Mouse (Mus musculus) macrophage (primary cell): ENCODE results near the gene Olfr1458. TPM values are rescaled to one million over a fixed set of nuclear protein-coding genes. Genes with fewer than 3 reads are reported as not detected.

Experiments
- H3K27ac ChIP-seq: fragments of 350-480 bp; formaldehyde crosslinking; 2 replicates; pipeline ENCODE4 v1.9.0; 2021
- H3K36me3 ChIP-seq: fragments of 350-480 bp; formaldehyde crosslinking; 2 replicates; pipeline ENCODE4 v1.9.0; 2021; ENCODE audit errors: inconsistent target
- H3K4me3 ChIP-seq: fragments of 350-480 bp; formaldehyde crosslinking; 2 replicates; pipeline ENCODE4 v1.9.0; 2021; ENCODE audit errors: inconsistent target
- H3K79me2 ChIP-seq: fragments of 350-480 bp; formaldehyde crosslinking; 2 replicates; pipeline ENCODE4 v1.9.0; 2021; ENCODE audit errors: inconsistent target
- WGBS: methylation state at CpG from one replicate; pipeline ENCODE4 v1.1.7; 2026; ENCODE audit warnings: inconsistent platforms; ENCODE audit not compliant: missing documents; 5-methylcytosine and 5-hydroxymethylcytosine counted together
- polyA plus RNA-seq: library from polyadenylated mRNA; stranded (reverse); fragments of 250-400 nt; gene quantifications from 3 replicates; pipeline ENCODE4 v1.2.4, GENCODE M21; 2018; ENCODE audit warnings: inconsistent platforms
- total RNA-seq, 78 experiments: library from RNA; depleted of rRNA; stranded (reverse); fragments of 250-400 nt; gene quantifications; 1 replicate in 9 of 78; 2 replicates in 24 of 78; 3 replicates in 43 of 78; 4 replicates in 2 of 78; pipeline ENCODE4 v1.2.4; 2018; ENCODE audit warnings: inconsistent platforms in 56 of 78

Gene Olfr1458
- not detected for total RNA-seq (2018; cell fraction: chromatin; rRNA removed)
- total RNA-seq (2018; cell fraction: cytosol; rRNA removed) = not detected
- not detected for total RNA-seq (2018; cell fraction: nucleus; rRNA removed)
- polyA plus RNA-seq = not detected in 3 replicates

- Histone ChIP-seq H3K79me2 (no peaks in the 10 kb centered on the region), H3K27ac (no peak within 1 kb of the TSS), H3K4me3 (no peak within 1 kb of the TSS), H3K36me3 (no peaks in the 10 kb centered on the region)
- WGBS = 93% methylated on average over 3 of the region's 3 CpGs
Observed at GRCm38 (mm10) chr19:13106675-13107074, at the start of gene Olfr1458. Olfr1458 (minus strand) TSS chr19:13106775.

GRCm38 (mm10) chr19:13149449-13149848 is 42.9 kb upstream of the Olfr1458 start, which contains the start of gene Olfr1459:
Olfr1459 (minus strand) TSS chr19:13149549.
- H3K79me2 ChIP-seq = no peaks in the 10 kb centered on the region
- 77% methylated on average over 1 of the region's 1 CpGs for WGBS
- no peak within 1 kb of the TSS for H3K27ac ChIP-seq
- no peaks in the 10 kb centered on the region for H3K36me3 ChIP-seq
- H3K4me3 ChIP-seq = no peak within 1 kb of the TSS

GRCm38 (mm10) chr19:13097791-13098190 is 8.8 kb downstream of the Olfr1458 start, which contains the start of gene Olfr1457:
Olfr1457 (minus strand) TSS chr19:13097891.
- no peaks in the 10 kb centered on the region for H3K79me2 ChIP-seq
- WGBS = 90% methylated on average over 2 of the region's 2 CpGs
- no peaks in the 10 kb centered on the region for H3K36me3 ChIP-seq
- no peak within 1 kb of the TSS for H3K4me3 ChIP-seq
- H3K27ac ChIP-seq = no peak within 1 kb of the TSS

GRCm38 (mm10) chr19:13093908-13094307 is 12.7 kb downstream of the Olfr1458 start:
- Histone ChIP-seq H3K36me3 (no peaks in the 10 kb centered on the region), H3K4me3 (no peak overlapping the region), H3K79me2 (no peaks in the 10 kb centered on the region), H3K27ac (no peak overlapping the region)
- 90% methylated on average over 1 of the region's 1 CpGs for WGBS

- Histone ChIP-seq H3K27ac (no peak within 1 kb of the TSS), H3K36me3 (no peaks in the 10 kb centered on the region), H3K4me3 (no peak within 1 kb of the TSS), H3K79me2 (no peaks in the 10 kb centered on the region)
- WGBS = 67% methylated on average over 2 of the region's 2 CpGs
Observed at GRCm38 (mm10) chr19:13060310-13060709, 46.3 kb downstream of the Olfr1458 start, which contains the start of gene Olfr1454. Olfr1454 (plus strand) TSS chr19:13060610.

Other genes with a start within 250 kb of the Olfr1458 start
- gene Olfr1444, start 249.5 kb downstream of the Olfr1458 start, polyA plus RNA-seq = 0.14 to 0.44 TPM (median 0.25 TPM) in 3 replicates
- gene Olfr1445, start 222.9 kb downstream of the Olfr1458 start, polyA plus RNA-seq = not detected in 3 replicates
- not detected in 3 replicates for gene Olfr1446, start 213.3 kb downstream of the Olfr1458 start, polyA plus RNA-seq
- not detected in 3 replicates for gene Olfr1447, start 203.0 kb downstream of the Olfr1458 start, polyA plus RNA-seq
- gene Olfr1448, start 182.4 kb downstream of the Olfr1458 start, polyA plus RNA-seq = not detected in 3 replicates
- not detected in 3 replicates for gene Olfr1449, start 175.9 kb downstream of the Olfr1458 start, polyA plus RNA-seq
- gene Olfr1450, start 156.5 kb downstream of the Olfr1458 start, polyA plus RNA-seq = not detected in 3 replicates
- gene Olfr1451, start 111.8 kb downstream of the Olfr1458 start, polyA plus RNA-seq = not detected in 3 replicates
- not detected in 3 replicates for gene Olfr1453, start 78.4 kb downstream of the Olfr1458 start, polyA plus RNA-seq
- gene Olfr1454, start 46.2 kb downstream of the Olfr1458 start, polyA plus RNA-seq = not detected in 3 replicates
- not detected in 3 replicates for gene Olfr1457, start 8.9 kb downstream of the Olfr1458 start, polyA plus RNA-seq
- not detected in 3 replicates for gene Olfr1459, start 42.8 kb upstream of the Olfr1458 start, polyA plus RNA-seq
- gene Olfr1461, start 56.2 kb upstream of the Olfr1458 start, polyA plus RNA-seq = not detected in 3 replicates
- gene Olfr1462, start 79.0 kb upstream of the Olfr1458 start, polyA plus RNA-seq = not detected in 3 replicates
- not detected in 3 replicates for gene Olfr1463, start 124.6 kb upstream of the Olfr1458 start, polyA plus RNA-seq
- not detected in 3 replicates for gene Olfr1465, start 208.8 kb upstream of the Olfr1458 start, polyA plus RNA-seq
- not detected in 3 replicates for gene Olfr1466, start 232.1 kb upstream of the Olfr1458 start, polyA plus RNA-seq